Mouse (Mus musculus) thymus, adult 2 months (tissue): ENCODE measurements around the gene Smc1b. TPM values are rescaled to one million over a fixed set of nuclear protein-coding genes. Genes with fewer than 3 reads are reported as not detected.

Experiments used
- DNase-seq: peaks from one replicate; pipeline ENCODE4 v3.0.0; 2021
- H3K27ac ChIP-seq: fragments of 200-500 bp; 2 replicates; pipeline ENCODE4 v1.5.1; 2012; ENCODE audit warnings: low read length, control low read depth; ENCODE audit not compliant: control insufficient read depth, insufficient read depth
- H3K27me3 ChIP-seq: fragments of 200-500 bp; 2 replicates; pipeline ENCODE4 v1.6.1; 2012; ENCODE audit warnings: mild to moderate bottlenecking, low read length, moderate library complexity, mixed read lengths; ENCODE audit not compliant: control insufficient read depth, insufficient read depth
- H3K36me3 ChIP-seq: fragments of 200-500 bp; 2 replicates; pipeline ENCODE4 v1.6.1; 2012; ENCODE audit warnings: mild to moderate bottlenecking, low read length, moderate library complexity; ENCODE audit not compliant: control insufficient read depth, insufficient read depth
- H3K4me1 ChIP-seq: fragments of 200-500 bp; replicated peaks from 2 replicates; pipeline ENCODE4 v1.6.1; 2012; ENCODE audit warnings: low read length; ENCODE audit not compliant: control insufficient read depth, insufficient read depth
- H3K4me3 ChIP-seq: fragments of 200-500 bp; 2 replicates; pipeline ENCODE4 v1.5.1; 2012; ENCODE audit warnings: mild to moderate bottlenecking, low read length, control low read depth, moderate library complexity; ENCODE audit not compliant: control insufficient read depth, insufficient read depth
- CTCF ChIP-seq: fragments of 200-500 bp; IDR thresholded peaks from 2 replicates; pipeline ENCODE4 v1.5.1; 2012; ENCODE audit warnings: mild to moderate bottlenecking, control low read depth, low read length, moderate library complexity, borderline replicate concordance; ENCODE audit not compliant: control insufficient read depth, poor library complexity, insufficient read depth; ENCODE audit errors: extremely low read depth
- POLR2A ChIP-seq: fragments of 200-500 bp; IDR thresholded peaks from 2 replicates; pipeline ENCODE4 v1.6.1; 2012; ENCODE audit warnings: mild to moderate bottlenecking, low read length, control low read depth, moderate library complexity; ENCODE audit not compliant: control insufficient read depth, poor library complexity, insufficient read depth; ENCODE audit errors: extremely low read depth
- whole genome bisulfite sequencing: fragments of 180-500 bp; shearing (Covaris S2); methylation state at CpG from one replicate; pipeline ENCODE4 v1.1.7; 2018; 5-methylcytosine and 5-hydroxymethylcytosine counted together
- polyA plus RNA-seq: library from polyadenylated mRNA; depleted of rRNA; stranded (reverse); fragments of >200 nt; gene quantifications from 2 replicates; pipeline ENCODE4 v1.2.3, GENCODE M21; 2012

Smc1b gene
- polyA plus RNA-seq, 1 experiment = 0.24 TPM

DNA sequence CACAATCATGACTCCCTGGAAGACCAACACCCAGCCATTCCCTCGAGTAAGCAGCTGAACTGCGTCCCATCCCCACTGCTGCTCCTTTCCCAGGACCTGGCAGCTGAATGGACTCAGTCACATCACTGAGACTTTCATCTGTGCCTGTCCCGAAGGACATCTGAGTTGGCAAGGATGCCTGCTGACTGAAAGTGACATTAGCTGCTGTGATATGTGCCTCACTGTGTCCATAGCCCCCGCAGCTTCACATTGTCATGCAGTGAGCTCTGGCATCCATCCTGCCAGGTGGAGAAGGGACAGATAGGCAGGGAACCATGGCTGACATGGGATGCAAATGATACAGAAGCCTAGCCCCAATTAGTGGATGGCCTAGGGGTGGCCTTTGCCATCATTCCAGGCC, 76.6 kb downstream of the Smc1b start:
- H3K27me3 ChIP-seq = no peaks in the 10 kb centered on the region
- WGBS = 90% methylated on average over 4 of the region's 4 CpGs
- H3K36me3 ChIP-seq = peaks cover 6% of the 10 kb centered on the region; the same call in 1 of the 2 replicates
- no peaks in the 10 kb centered on the region; the same call in 1 of the 2 replicates for H3K4me1 ChIP-seq
- TF ChIP-seq CTCF = no peak
- no peak for TF ChIP-seq POLR2A
- H3K4me3 ChIP-seq = no peak overlapping the region
- H3K27ac ChIP-seq = no peak overlapping the region
- no peak for DNase-seq

DNA sequence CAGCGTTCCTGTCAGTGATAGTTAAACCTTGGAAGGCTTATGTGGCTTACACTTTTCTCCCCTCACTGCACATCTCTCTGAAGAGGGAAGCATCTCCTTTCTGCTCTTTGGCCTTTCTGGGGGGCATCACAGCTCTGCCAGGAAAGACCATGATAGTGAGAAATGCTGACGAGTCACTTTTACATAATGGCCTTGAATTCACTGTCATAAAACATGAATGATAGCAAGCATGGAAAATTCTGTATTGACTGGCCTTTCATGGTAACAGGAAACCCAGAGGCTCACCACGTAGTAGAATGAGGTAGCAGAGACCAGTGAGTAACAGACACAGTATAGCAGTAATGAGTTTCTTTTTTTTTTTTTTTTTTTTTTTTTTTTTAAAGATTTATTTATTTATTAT, 77.7 kb downstream of the Smc1b start:
- TF ChIP-seq POLR2A (no peak), CTCF (no peak)
- no peak for DNase-seq
- H3K27me3 ChIP-seq = no peaks in the 10 kb centered on the region
- no peak overlapping the region for H3K27ac ChIP-seq
- peaks cover 6% of the 10 kb centered on the region; the same call in 1 of the 2 replicates for H3K36me3 ChIP-seq
- 91% methylated on average over 3 of the region's 3 CpGs for WGBS
- H3K4me1 ChIP-seq = no peaks in the 10 kb centered on the region; the same call in 1 of the 2 replicates
- no peak overlapping the region for H3K4me3 ChIP-seq

DNA sequence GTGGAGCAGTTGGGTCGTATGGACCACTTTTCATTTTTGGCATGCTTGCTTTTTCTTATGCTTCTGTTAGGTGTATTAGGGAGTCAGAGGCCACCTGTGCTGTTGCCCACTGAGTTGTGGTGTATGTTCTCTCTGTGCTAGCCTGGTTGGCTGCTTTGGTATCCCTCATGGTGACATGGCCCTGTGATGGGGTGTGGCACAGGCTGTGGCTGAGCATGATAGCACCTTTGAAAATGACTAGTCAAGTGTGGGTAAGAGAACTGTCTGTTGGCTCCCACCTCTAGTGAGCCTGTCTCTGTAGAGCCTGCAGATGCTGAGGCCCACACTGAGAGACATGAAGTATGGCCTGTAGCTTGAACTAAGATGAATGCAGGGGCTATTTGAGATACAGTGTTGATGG, 82.0 kb downstream of the Smc1b start:
- H3K27me3 ChIP-seq = no peaks in the 10 kb centered on the region
- H3K27ac ChIP-seq = no peak overlapping the region
- no peak for DNase-seq
- H3K4me1 ChIP-seq = no peaks in the 10 kb centered on the region; the same call in 1 of the 2 replicates
- H3K36me3 ChIP-seq = peaks cover 6% of the 10 kb centered on the region; the same call in 1 of the 2 replicates
- H3K4me3 ChIP-seq = no peak overlapping the region
- 100% methylated on average over 1 of the region's 1 CpGs for WGBS
- TF ChIP-seq CTCF = no peak
- no peak for TF ChIP-seq POLR2A

DNA sequence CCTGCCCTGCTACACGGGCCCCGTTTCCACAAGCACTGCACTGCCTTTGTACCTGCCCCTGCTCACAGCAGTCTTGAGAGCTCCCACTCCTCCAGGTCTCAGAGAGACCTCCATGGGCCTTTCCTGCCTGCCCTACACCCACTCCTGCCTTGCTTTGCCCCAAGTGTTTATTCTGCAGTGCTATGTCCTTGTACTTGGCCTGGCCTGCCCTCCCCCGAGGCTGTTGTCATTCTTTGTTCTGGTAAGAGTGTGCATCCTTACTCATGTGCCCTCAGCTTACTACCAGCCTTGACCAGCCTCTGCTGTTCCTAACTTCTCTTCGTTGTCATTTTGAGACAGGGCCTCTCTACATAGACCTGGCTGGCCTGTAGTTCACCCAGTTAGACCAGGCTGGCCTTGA, 83.9 kb downstream of the Smc1b start:
- DNase-seq = no peak
- 92% methylated on average over 4 of the region's 4 CpGs for WGBS
- H3K36me3 ChIP-seq = peaks cover 6% of the 10 kb centered on the region; the same call in 1 of the 2 replicates
- H3K4me1 ChIP-seq = peaks cover 11% of the 10 kb centered on the region
- TF ChIP-seq POLR2A = no peak
- no peak for TF ChIP-seq CTCF
- no peak overlapping the region for H3K27ac ChIP-seq
- no peak overlapping the region for H3K4me3 ChIP-seq
- H3K27me3 ChIP-seq = no peaks in the 10 kb centered on the region

DNA sequence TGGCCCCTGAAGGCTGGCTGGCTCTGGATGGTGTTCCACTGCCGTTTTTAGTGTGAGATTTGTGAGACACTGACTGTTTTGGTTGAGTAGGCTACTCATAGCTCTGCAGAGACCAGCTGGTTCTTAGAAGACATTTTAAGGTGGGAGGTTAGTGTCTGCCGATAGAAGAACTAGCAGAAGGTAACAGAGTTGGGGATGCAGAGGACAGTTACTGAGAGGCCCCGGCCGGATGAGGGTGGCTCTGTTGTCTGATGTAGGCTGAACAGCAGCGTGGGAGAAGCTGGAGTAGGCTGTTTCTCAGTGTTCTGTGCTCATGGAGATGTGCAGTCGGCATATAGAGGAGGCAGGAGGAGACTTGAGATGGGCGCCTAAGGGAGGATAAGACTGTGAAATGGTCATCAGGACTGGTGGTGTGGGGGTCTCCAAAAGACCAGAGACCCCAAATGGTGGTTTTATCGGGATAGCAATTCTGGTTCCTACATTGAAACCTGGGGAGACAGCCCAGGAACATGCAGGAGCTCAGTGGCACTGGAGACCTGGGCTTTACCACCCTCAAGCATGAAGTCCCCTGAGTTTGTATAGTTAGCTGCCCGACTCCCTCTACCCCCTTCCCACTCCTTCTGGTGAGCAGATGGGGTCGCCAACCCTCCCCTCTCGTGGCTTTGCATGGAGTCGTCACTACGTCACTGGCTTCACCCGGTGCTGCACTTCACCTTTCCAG, 85.4 kb downstream of the Smc1b start:
- no peak overlapping the region for H3K4me3 ChIP-seq
- WGBS = 98% methylated on average over 14 of the region's 14 CpGs
- H3K27me3 ChIP-seq = no peaks in the 10 kb centered on the region
- H3K4me1 ChIP-seq = peaks cover 23% of the 10 kb centered on the region
- no peak overlapping the region for H3K27ac ChIP-seq
- no peak for DNase-seq
- H3K36me3 ChIP-seq = no peaks in the 10 kb centered on the region
- TF ChIP-seq POLR2A (no peak), CTCF (no peak)

DNA sequence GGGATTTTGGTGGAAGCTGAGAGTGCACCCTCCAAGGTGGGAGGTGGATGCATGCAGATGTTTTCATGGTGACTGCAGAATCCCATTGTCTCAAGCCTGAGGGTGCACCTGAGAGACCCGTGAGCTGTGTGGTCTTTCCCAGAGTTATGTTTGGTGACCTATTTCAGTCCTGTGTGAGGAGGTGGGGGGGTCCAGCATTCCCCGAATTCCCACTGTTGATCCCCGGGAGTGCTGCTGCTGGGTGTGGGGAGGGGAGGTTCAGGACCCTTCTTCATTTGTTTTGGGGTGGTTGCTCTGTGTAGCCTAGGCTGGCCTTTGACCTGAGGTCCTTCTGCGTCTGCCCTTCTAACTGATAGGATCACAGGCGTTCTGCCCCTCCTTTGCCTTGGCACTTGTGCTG, 88.0 kb downstream of the Smc1b start:
- H3K4me1 ChIP-seq = peaks cover 24% of the 10 kb centered on the region
- TF ChIP-seq POLR2A (no peak), CTCF (no peak)
- H3K27ac ChIP-seq = no peak overlapping the region
- DNase-seq = no peak
- H3K36me3 ChIP-seq = no peaks in the 10 kb centered on the region
- 97% methylated on average over 5 of the region's 5 CpGs for WGBS
- no peak overlapping the region for H3K4me3 ChIP-seq
- no peaks in the 10 kb centered on the region for H3K27me3 ChIP-seq
